Mouse (Mus musculus) testis, adult 2 months (tissue): ENCODE measurements around the gene Mgat4a. TPM values are rescaled to one million over a fixed set of nuclear protein-coding genes. Genes with fewer than 3 reads are reported as not detected.

ENCODE experiments used
- H3K27ac ChIP-seq: fragments of 200-500 bp; 2 replicates; pipeline ENCODE4 v1.5.1; 2012; ENCODE audit warnings: low read depth, low read length; ENCODE audit not compliant: control insufficient read depth, insufficient read depth
- H3K27me3 ChIP-seq: fragments of 200-500 bp; 2 replicates; pipeline ENCODE4 v1.6.1; 2012; ENCODE audit warnings: mild to moderate bottlenecking, low read length, moderate library complexity; ENCODE audit not compliant: control insufficient read depth, insufficient read depth
- H3K36me3 ChIP-seq: fragments of 200-500 bp; 2 replicates; pipeline ENCODE4 v1.6.1; 2012; ENCODE audit warnings: mild to moderate bottlenecking, low read length; ENCODE audit not compliant: control insufficient read depth, insufficient read depth
- H3K4me1 ChIP-seq: fragments of 200-500 bp; 2 replicates; pipeline ENCODE4 v1.6.1; 2012; ENCODE audit warnings: low read length; ENCODE audit not compliant: control insufficient read depth, insufficient read depth
- H3K4me3 ChIP-seq: fragments of 200-500 bp; 2 replicates; pipeline ENCODE4 v1.5.1; 2012; ENCODE audit warnings: low read depth, mild to moderate bottlenecking, low read length, moderate library complexity, mixed read lengths; ENCODE audit not compliant: control insufficient read depth
- CTCF ChIP-seq: fragments of 200-500 bp; IDR thresholded peaks from 2 replicates; pipeline ENCODE4 v1.5.1; 2012; ENCODE audit warnings: low read depth, mild to moderate bottlenecking, inconsistent platforms, low read length, moderate library complexity; ENCODE audit not compliant: control insufficient read depth, insufficient read depth, insufficient replicate concordance
- POLR2A ChIP-seq: fragments of 200-500 bp; IDR thresholded peaks from 2 replicates; pipeline ENCODE4 v1.6.1; 2012; ENCODE audit warnings: low read depth, mild to moderate bottlenecking, inconsistent platforms, low read length, moderate library complexity; ENCODE audit not compliant: control insufficient read depth
- polyA plus RNA-seq: library from polyadenylated mRNA; depleted of rRNA; stranded (reverse); fragments of >200 nt; gene quantifications from 2 replicates; pipeline ENCODE4 v1.2.3, GENCODE M21; 2012

Gene Mgat4a
- polyA plus RNA-seq, 1 experiment = 2.9 TPM

GRCm38 (mm10) chr1:37518124-37518720 lies 22.6 kb downstream of the Mgat4a start:
- no peaks in the 10 kb centered on the region for H3K36me3 ChIP-seq
- H3K27ac ChIP-seq = no peak overlapping the region
- TF ChIP-seq POLR2A = no peak
- TF ChIP-seq CTCF = no peak
- no peaks in the 10 kb centered on the region for H3K27me3 ChIP-seq
- no peaks in the 10 kb centered on the region for H3K4me1 ChIP-seq
- no peak overlapping the region for H3K4me3 ChIP-seq

GRCm38 (mm10) chr1:37512961-37513431 lies 27.8 kb downstream of the Mgat4a start:
- no peak overlapping the region for H3K27ac ChIP-seq
- H3K27me3 ChIP-seq = no peaks in the 10 kb centered on the region
- TF ChIP-seq POLR2A (no peak), CTCF (no peak)
- H3K4me1 ChIP-seq = no peaks in the 10 kb centered on the region
- no peak overlapping the region for H3K4me3 ChIP-seq
- H3K36me3 ChIP-seq = no peaks in the 10 kb centered on the region

- H3K36me3 ChIP-seq = no peaks in the 10 kb centered on the region
- H3K4me1 ChIP-seq = no peaks in the 10 kb centered on the region
- H3K27me3 ChIP-seq = no peaks in the 10 kb centered on the region
- H3K27ac ChIP-seq = no peak overlapping the region
- TF ChIP-seq CTCF = no peak
- no peak for TF ChIP-seq POLR2A
- no peak overlapping the region for H3K4me3 ChIP-seq
Measured at GRCm38 (mm10) chr1:37512109-37512640, 28.6 kb downstream of the Mgat4a start.

GRCm38 (mm10) chr1:37510193-37510592 lies 30.6 kb downstream of the Mgat4a start:
- Histone ChIP-seq H3K27ac (no peak overlapping the region), H3K4me1 (no peaks in the 10 kb centered on the region), H3K4me3 (no peak overlapping the region), H3K36me3 (no peaks in the 10 kb centered on the region), H3K27me3 (no peaks in the 10 kb centered on the region)
- TF ChIP-seq POLR2A = no peak
- no peak for TF ChIP-seq CTCF

- no peak for TF ChIP-seq POLR2A
- TF ChIP-seq CTCF = no peak
- Histone ChIP-seq H3K36me3 (no peaks in the 10 kb centered on the region), H3K4me3 (no peak overlapping the region), H3K4me1 (no peaks in the 10 kb centered on the region), H3K27me3 (no peaks in the 10 kb centered on the region), H3K27ac (no peak overlapping the region)
Measured at GRCm38 (mm10) chr1:37509437-37509836, 31.4 kb downstream of the Mgat4a start.

GRCm38 (mm10) chr1:37505348-37505730 lies 35.5 kb downstream of the Mgat4a start:
- Histone ChIP-seq H3K36me3 (no peaks in the 10 kb centered on the region), H3K4me3 (no peak overlapping the region), H3K27ac (no peak overlapping the region), H3K4me1 (peaks cover 5% of the 10 kb centered on the region), H3K27me3 (no peaks in the 10 kb centered on the region)
- TF ChIP-seq POLR2A (no peak), CTCF (no peak)

- no peaks in the 10 kb centered on the region for H3K36me3 ChIP-seq
- peaks cover 5% of the 10 kb centered on the region for H3K4me1 ChIP-seq
- TF ChIP-seq POLR2A (no peak), CTCF (no peak)
- H3K4me3 ChIP-seq = no peak overlapping the region
- no peak overlapping the region for H3K27ac ChIP-seq
- no peaks in the 10 kb centered on the region for H3K27me3 ChIP-seq
Measured at GRCm38 (mm10) chr1:37504716-37505347, 36.0 kb downstream of the Mgat4a start.

- Histone ChIP-seq H3K36me3 (no peaks in the 10 kb centered on the region), H3K27me3 (no peaks in the 10 kb centered on the region), H3K4me3 (no peak overlapping the region), H3K27ac (no peak overlapping the region), H3K4me1 (peaks cover 5% of the 10 kb centered on the region)
- TF ChIP-seq POLR2A = no peak
- no peak for TF ChIP-seq CTCF
Measured at GRCm38 (mm10) chr1:37503656-37504055, 37.2 kb downstream of the Mgat4a start.
